Mouse (Mus musculus) hindbrain, embryonic 13.5 days (tissue): ENCODE results near the gene Dnttip1. TPM values are rescaled to one million over a fixed set of nuclear protein-coding genes. Genes with fewer than 3 reads are reported as not detected.

Source experiments
- ATAC-seq: fragments of 200-750 bp; cut with Nextera tagmentation; 2 replicates; pipeline ENCODE4 v1.8.0; 2017; ENCODE audit warnings: moderate TSS enrichment; ENCODE audit not compliant: low FRiP score
- H3K27ac ChIP-seq: fragments of 300-500 bp; sonication (generic); 2 replicates; pipeline ENCODE4 v1.5.1; 2015; ENCODE audit warnings: inconsistent platforms, mild to moderate bottlenecking, moderate library complexity
- H3K27me3 ChIP-seq: fragments of 300-500 bp; sonication (generic); 2 replicates; pipeline ENCODE4 v1.6.1; 2015; ENCODE audit warnings: mild to moderate bottlenecking, inconsistent platforms
- H3K36me3 ChIP-seq: fragments of 300-500 bp; sonication (generic); 2 replicates; pipeline ENCODE4 v1.6.1; 2015; ENCODE audit warnings: mild to moderate bottlenecking, inconsistent platforms
- H3K4me1 ChIP-seq: fragments of 300-500 bp; sonication (generic); replicated peaks from 2 replicates; pipeline ENCODE4 v1.6.1; 2015; ENCODE audit warnings: inconsistent platforms
- H3K4me2 ChIP-seq: fragments of 300-500 bp; sonication (generic); 2 replicates; pipeline ENCODE4 v1.6.1; 2015; ENCODE audit warnings: inconsistent platforms, mild to moderate bottlenecking, moderate library complexity
- H3K4me3 ChIP-seq: fragments of 300-500 bp; sonication (generic); 2 replicates; pipeline ENCODE4 v1.5.1; 2015; ENCODE audit warnings: mild to moderate bottlenecking, inconsistent platforms
- H3K9ac ChIP-seq: fragments of 300-500 bp; sonication (generic); 2 replicates; pipeline ENCODE4 v1.6.1; 2015; ENCODE audit warnings: mild to moderate bottlenecking, inconsistent platforms
- H3K9me3 ChIP-seq: fragments of 300-500 bp; sonication (generic); 2 replicates; pipeline ENCODE4 v1.6.1; 2016; ENCODE audit warnings: inconsistent platforms
- WGBS: fragments of 180-500 bp; shearing (Covaris S2); methylation state at CpG from one replicate; pipeline ENCODE4 v1.1.7; 2015; 5-methylcytosine and 5-hydroxymethylcytosine counted together
- polyA plus RNA-seq: library from polyadenylated mRNA; unstranded; fragments of >200 nt; fragmentation: Nextera tagmentation; extraction: Ambion mirVana; gene quantifications from 2 replicates; pipeline ENCODE4 v1.2.1, GENCODE M21; 2015

The Dnttip1 gene
- polyA plus RNA-seq, 1 experiment from 2014 or later = 72.3 TPM

DNA sequence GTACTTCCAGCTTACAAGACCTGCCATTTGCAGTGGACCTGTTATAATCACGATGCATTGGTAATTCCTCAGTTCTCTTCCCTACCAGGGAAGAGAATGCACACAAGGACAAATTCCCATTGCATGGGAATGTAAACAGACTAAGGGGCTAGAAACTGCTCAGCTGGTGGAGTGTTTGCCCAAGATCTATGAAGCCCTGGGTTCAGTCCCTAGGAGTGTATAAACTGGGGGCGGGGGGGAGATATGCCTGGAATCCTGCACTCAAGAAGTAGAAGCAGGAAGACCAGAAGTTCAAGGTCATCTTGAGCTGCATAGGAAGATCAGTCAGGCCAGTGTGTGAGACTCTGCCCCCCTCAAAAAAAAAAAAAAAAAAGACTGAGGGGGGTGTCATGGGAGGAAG is 12.5 kb upstream of the Dnttip1 start:
- H3K4me3 ChIP-seq = no peak overlapping the region
- no peaks in the 10 kb centered on the region for H3K36me3 ChIP-seq
- 89% methylated on average over 2 of the region's 2 CpGs for WGBS
- 0 out of 2 replicates have a peak, but pooled peaks cover 3% of the 10 kb centered on the region for H3K27me3 ChIP-seq
- H3K9ac ChIP-seq = no peak overlapping the region
- no peaks in the 10 kb centered on the region for H3K9me3 ChIP-seq
- ATAC-seq = no peak
- no peak overlapping the region for H3K4me2 ChIP-seq
- H3K4me1 ChIP-seq = no peaks in the 10 kb centered on the region
- H3K27ac ChIP-seq = no peak overlapping the region

DNA sequence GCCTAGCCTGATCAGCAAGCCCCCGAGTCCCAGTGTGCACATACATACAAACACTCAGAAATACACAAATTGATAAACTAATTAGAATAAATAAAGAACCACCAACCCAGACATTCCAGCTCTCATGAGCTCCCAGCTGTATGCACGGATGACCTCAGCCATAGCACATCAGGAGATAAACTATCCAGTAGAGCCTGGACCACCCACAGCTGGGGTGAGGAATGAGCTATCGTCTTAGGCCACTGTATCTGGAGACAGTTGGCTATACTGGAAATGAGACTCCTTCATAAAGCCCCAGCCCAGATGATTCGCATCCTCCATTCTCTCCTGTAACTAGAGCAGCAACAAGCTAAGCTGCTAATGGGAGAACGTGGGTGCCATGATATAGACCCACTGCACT is 10.9 kb upstream of the Dnttip1 start:
- 85% methylated on average over 5 of the region's 5 CpGs for WGBS
- no peak for ATAC-seq
- Histone ChIP-seq H3K9me3 (no peaks in the 10 kb centered on the region), H3K36me3 (no peaks in the 10 kb centered on the region), H3K27ac (no peak overlapping the region), H3K27me3 (0 out of 2 replicates have a peak, but pooled peaks cover 5% of the 10 kb centered on the region), H3K4me1 (no peaks in the 10 kb centered on the region), H3K4me3 (no peak overlapping the region), H3K4me2 (no peak overlapping the region), H3K9ac (no peak overlapping the region)

DNA sequence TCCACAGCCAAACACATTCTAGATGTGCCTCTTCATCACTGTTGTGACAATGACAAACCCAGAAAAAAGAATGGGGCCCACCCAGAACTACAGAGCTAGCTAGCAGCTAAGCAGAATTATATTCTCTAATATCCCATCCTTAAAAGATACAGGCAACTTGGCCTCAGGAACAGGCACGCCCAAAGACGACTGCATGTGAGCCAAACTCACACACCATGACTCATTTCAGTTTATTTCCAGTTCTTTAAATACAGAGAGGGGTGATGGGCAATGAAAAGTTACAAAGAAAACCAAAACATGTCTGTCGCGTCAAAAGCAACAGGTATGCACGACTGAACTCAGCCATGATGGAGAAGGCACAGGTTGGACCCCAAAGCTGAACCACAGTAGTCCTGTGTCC is 10.3 kb upstream of the Dnttip1 start:
- Histone ChIP-seq H3K9me3 (no peaks in the 10 kb centered on the region), H3K9ac (no peak overlapping the region), H3K4me2 (no peak overlapping the region), H3K27me3 (0 out of 2 replicates have a peak, but pooled peaks cover 5% of the 10 kb centered on the region), H3K36me3 (no peaks in the 10 kb centered on the region), H3K4me3 (no peak overlapping the region), H3K4me1 (no peaks in the 10 kb centered on the region), H3K27ac (no peak overlapping the region)
- no peak for ATAC-seq
- 96% methylated on average over 5 of the region's 5 CpGs for WGBS

DNA sequence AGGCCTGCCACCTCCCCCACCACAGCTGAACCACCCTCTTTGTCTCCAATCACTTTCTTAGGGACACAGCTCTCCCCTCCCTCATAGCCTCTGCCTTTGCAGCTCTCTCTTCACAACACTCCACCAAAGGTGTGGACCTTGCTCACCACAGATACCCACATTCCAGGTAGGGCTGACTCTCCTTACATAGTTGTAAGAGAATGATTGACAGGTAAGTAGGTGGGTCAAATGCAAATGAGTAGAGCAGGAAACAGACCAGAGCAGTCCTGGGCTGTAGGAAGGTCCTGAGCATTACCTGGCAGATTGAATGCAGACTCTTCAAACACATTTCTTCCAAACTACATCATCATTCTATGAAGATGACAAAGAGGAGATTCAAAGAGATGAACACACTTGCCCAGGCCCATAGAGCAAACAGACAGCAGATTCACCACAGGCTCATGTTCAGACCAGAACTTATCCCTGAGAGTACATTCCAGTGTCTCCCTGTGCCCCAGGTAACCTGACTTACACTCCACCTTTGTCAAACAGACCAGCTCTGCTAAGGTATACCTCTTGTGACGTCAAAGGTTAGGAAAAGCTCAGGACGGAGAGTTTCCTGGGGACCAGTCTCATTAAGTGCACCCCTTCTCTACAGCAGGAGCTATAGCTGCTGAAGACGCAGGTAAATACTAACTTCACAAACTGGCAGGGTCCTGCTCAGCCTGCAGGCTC is 8.2 kb upstream of the Dnttip1 start:
- ATAC-seq = no peak
- Histone ChIP-seq H3K27ac (no peak overlapping the region), H3K4me3 (no peak overlapping the region), H3K4me1 (no peaks in the 10 kb centered on the region), H3K27me3 (0 out of 2 replicates have a peak, but pooled peaks cover 5% of the 10 kb centered on the region), H3K4me2 (no peak overlapping the region), H3K9ac (no peak overlapping the region), H3K9me3 (no peaks in the 10 kb centered on the region), H3K36me3 (no peaks in the 10 kb centered on the region)
- WGBS = 80% methylated on average over 3 of the region's 3 CpGs

DNA sequence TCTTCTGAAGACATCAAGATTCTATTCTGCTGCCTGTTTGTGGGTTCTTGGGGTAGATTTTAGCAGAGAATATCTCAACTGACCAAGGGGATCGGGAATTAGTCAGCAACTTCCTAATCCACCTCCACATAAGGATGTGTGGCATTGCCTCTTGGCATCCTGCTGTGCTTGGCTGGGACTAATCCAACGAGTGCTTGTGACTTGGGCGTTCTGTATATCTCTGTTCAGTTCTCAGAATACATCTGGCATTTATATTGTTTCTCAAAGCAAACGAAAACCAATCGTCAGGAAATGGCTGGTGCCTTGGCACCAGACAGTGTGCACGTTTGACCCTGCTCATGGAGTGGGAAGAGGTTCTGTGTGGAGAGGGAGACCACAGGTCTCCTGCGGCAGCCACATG is 5.9 kb upstream of the Dnttip1 start:
- ATAC-seq = no peak
- H3K9ac ChIP-seq = no peak overlapping the region
- no peak overlapping the region for H3K4me3 ChIP-seq
- no peaks in the 10 kb centered on the region for H3K9me3 ChIP-seq
- 0 out of 2 replicates have a peak, but pooled peaks cover 9% of the 10 kb centered on the region for H3K27me3 ChIP-seq
- no peak overlapping the region for H3K27ac ChIP-seq
- H3K36me3 ChIP-seq = no peaks in the 10 kb centered on the region
- peaks cover under 1% of the 10 kb centered on the region for H3K4me1 ChIP-seq
- no peak overlapping the region for H3K4me2 ChIP-seq
- 82% methylated on average over 7 of the region's 7 CpGs for WGBS

DNA sequence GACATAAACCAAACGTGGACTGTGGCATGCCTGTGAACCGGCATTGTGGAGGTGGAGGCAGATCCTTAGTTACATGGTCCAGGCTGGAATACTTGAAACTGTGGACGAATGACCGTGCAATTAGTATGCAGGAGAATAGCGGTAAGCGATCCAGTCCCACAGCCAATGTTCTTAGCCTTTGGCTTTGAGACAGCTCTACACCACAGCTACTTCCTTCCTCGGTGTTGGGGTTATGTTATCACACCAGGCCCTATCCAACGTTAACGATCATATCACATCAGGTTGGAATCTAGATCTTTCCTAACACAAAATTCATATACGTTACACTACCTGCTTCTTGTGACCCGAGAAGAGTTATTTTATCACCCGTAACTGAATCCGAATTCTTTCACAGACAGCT is 796 bp upstream of the Dnttip1 start:
- Histone ChIP-seq H3K9ac (peak overlapping the region; percentile 95), H3K36me3 (peaks cover 24% of the 10 kb centered on the region), H3K4me3 (peak overlapping the region; percentile 93), H3K4me1 (peaks cover 36% of the 10 kb centered on the region), H3K27me3 (0 out of 2 replicates have a peak, but pooled peaks cover 4% of the 10 kb centered on the region), H3K4me2 (peak overlapping the region; percentile 96), H3K9me3 (no peaks in the 10 kb centered on the region), H3K27ac (no peak overlapping the region)
- ATAC-seq = no peak
- WGBS = 70% methylated on average over 13 of the region's 13 CpGs

DNA sequence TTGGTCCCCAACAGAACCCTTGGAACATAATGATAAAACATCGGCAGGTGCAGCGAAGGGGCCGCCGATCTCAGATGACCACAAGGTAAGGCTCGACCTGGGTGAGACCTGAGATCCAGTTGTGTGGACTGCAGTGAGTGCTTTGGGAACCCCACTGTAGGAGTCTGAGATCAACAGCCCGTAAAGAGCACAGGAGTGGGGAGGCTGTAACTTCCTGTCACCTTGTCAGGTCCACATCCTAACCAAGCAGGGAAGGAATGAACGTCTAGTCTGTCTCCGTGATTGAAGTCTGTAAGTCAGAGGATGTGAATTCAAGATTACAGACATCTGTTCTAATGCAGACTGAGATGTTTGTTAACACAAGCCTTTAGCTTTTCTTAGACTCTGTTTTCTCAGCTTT is 910 bp downstream of the Dnttip1 start:
- H3K27ac ChIP-seq = peak overlapping the region; percentile 78; the same call in 1 of the 2 replicates
- peak overlapping the region; percentile 93 for H3K4me3 ChIP-seq
- no peak for ATAC-seq
- H3K4me2 ChIP-seq = peak overlapping the region; percentile 96
- peak overlapping the region; percentile 95 for H3K9ac ChIP-seq
- H3K36me3 ChIP-seq = peaks cover 41% of the 10 kb centered on the region
- 58% methylated on average over 8 of the region's 8 CpGs for WGBS
- H3K9me3 ChIP-seq = no peaks in the 10 kb centered on the region
- peaks cover 36% of the 10 kb centered on the region for H3K4me1 ChIP-seq
- 0 out of 2 replicates have a peak, but pooled peaks cover 4% of the 10 kb centered on the region for H3K27me3 ChIP-seq

DNA sequence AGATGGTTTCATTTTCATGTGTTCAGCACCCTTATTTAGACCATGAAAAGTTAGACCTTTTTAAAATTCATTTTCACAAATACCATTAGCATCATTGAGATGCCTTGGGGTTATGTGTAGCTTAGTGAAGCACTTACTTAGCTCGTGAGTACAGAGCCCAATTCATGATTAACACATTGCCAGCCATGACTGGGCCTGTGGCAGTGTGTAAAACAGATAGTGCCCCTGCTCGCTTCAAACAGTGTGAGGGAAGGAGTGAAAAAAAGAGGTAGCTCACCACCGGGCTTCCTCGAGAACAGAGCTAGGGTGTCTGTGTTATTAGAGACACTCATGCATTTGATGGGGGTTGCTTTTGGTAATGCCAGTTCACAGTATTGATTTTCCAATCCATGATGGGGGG is 2.4 kb downstream of the Dnttip1 start:
- Histone ChIP-seq H3K4me1 (peaks cover 36% of the 10 kb centered on the region), H3K27ac (no peak overlapping the region), H3K27me3 (0 out of 2 replicates have a peak, but pooled peaks cover 3% of the 10 kb centered on the region), H3K4me3 (no peak overlapping the region), H3K4me2 (no peak overlapping the region), H3K9ac (no peak overlapping the region), H3K36me3 (peaks cover 55% of the 10 kb centered on the region), H3K9me3 (no peaks in the 10 kb centered on the region)
- WGBS = 79% methylated on average over 4 of the region's 4 CpGs
- no peak for ATAC-seq

DNA sequence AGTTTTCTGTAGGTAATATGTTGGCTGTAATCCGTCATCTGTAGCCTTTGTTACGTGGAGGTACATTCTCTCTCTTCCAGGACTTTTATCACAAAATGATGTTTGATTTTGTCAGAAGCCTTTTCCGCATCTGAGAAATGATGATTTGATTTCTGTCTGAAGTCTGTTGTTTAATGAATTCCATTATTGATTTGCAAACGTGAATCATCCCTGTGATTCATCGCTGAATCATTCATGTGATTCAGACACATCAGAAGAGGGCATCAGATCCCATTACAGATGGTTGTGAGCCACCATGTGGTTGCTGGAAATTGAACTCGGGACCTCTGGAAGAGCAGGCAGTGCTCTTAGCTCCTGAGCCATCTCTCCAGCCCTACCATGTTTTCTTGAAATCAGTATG is 3.2 kb downstream of the Dnttip1 start:
- no peak overlapping the region for H3K9ac ChIP-seq
- H3K9me3 ChIP-seq = no peaks in the 10 kb centered on the region
- WGBS = 88% methylated on average over 6 of the region's 6 CpGs
- H3K4me3 ChIP-seq = no peak overlapping the region
- H3K27ac ChIP-seq = no peak overlapping the region
- no peak for ATAC-seq
- H3K4me2 ChIP-seq = no peak overlapping the region
- peaks cover 62% of the 10 kb centered on the region for H3K36me3 ChIP-seq
- H3K27me3 ChIP-seq = no peaks in the 10 kb centered on the region
- H3K4me1 ChIP-seq = peaks cover 36% of the 10 kb centered on the region

DNA sequence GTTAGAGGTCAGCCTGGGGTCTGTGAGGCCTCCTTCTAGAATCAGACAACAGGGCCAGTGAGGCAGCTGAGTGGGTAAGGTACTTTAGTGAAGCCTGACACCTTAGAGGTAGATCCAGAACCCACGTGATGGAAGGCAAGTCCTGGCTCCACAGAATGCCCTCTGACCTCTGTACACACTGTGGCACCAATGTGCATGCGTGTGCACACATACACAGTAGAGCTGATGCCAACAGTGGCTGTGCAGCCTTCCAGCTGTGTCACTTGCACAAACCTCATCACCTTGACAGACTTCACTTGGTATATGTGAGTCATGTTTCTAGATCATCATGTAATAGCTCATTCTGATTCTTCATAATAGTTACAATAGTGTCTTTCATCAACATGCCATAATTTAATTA is 6.7 kb downstream of the Dnttip1 start:
- H3K27me3 ChIP-seq = no peaks in the 10 kb centered on the region
- no peaks in the 10 kb centered on the region for H3K9me3 ChIP-seq
- H3K9ac ChIP-seq = no peak overlapping the region
- H3K4me1 ChIP-seq = peaks cover 16% of the 10 kb centered on the region
- no peak overlapping the region for H3K4me2 ChIP-seq
- no peak for ATAC-seq
- 93% methylated on average over 2 of the region's 2 CpGs for whole genome bisulfite sequencing
- no peak overlapping the region for H3K27ac ChIP-seq
- peaks cover 94% of the 10 kb centered on the region for H3K36me3 ChIP-seq
- no peak overlapping the region for H3K4me3 ChIP-seq

DNA sequence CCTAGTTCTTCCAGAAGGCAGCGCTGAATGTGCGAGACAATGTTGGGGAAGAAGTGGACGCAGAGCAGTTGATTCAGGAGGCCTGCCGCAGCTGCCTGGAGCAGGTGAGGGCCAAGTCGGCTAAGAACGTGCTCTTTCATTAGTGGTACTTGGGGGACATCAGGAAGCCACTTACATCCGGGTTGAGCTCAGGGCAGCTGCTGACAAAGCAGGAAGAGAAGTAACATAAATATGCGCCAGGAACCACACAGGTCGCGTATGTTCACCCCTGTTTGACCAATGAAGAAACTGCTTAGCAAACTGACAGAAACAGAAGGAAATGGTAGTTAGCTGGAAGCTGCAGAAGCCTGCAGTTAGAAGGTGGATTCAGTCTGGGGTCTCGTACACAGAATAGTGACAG is 8.3 kb downstream of the Dnttip1 start:
- Histone ChIP-seq H3K27ac (no peak overlapping the region), H3K9ac (no peak overlapping the region), H3K4me2 (no peak overlapping the region), H3K36me3 (peaks cover 96% of the 10 kb centered on the region), H3K4me3 (no peak overlapping the region), H3K9me3 (no peaks in the 10 kb centered on the region), H3K27me3 (no peaks in the 10 kb centered on the region), H3K4me1 (peaks cover under 1% of the 10 kb centered on the region; the same call in 1 of the 2 replicates)
- no peak for ATAC-seq
- 89% methylated on average over 11 of the region's 11 CpGs for WGBS

DNA sequence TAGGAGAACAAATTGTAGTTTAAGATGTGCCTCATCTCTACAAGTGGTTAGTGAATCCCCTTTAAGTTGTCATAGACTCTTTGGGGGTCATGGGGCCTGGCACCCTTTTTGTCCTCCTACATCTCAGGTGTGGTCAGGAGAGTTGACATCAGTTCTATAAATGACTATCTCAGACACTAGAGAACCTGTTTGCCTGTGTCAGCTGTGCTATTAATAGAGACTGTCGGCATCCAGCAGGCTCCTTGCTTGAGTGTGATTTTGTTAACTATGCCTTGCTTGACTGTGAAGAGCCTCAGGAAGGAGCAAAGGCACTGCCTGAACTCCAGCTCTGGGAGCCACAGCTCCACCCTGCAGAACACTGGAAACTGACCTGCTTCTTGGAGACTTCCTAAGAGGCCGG is 9.0 kb downstream of the Dnttip1 start:
- Histone ChIP-seq H3K4me2 (no peak overlapping the region), H3K36me3 (peaks cover 99% of the 10 kb centered on the region), H3K27ac (no peak overlapping the region), H3K9me3 (no peaks in the 10 kb centered on the region), H3K9ac (no peak overlapping the region), H3K4me3 (no peak overlapping the region), H3K27me3 (no peaks in the 10 kb centered on the region), H3K4me1 (no peaks in the 10 kb centered on the region)
- ATAC-seq = no peak
- WGBS = 85% methylated on average over 2 of the region's 2 CpGs

DNA sequence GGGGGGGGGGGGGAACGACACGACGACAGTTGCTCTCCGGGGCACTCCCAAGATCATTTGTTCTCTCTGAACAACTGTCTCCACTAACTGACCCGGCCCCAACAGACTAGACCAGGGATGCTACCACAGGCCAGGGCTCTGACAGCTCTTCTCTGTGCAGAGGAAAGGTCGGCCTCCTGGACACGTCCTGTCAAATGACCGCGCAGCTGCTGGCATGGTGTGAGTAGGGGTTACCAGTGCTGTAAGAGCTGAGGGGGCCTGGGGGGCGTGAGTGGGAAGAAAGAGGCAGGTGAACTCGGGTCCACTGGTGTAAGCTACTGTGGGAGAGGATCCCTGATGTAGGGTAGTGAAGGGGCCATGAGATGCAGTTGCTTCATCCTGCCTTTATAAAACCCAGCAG is 12.1 kb downstream of the Dnttip1 start:
- WGBS = 93% methylated on average over 11 of the region's 11 CpGs
- Histone ChIP-seq H3K4me1 (no peaks in the 10 kb centered on the region), H3K27me3 (no peaks in the 10 kb centered on the region), H3K9me3 (no peaks in the 10 kb centered on the region), H3K4me2 (no peak overlapping the region), H3K36me3 (peaks cover 99% of the 10 kb centered on the region), H3K27ac (no peak overlapping the region), H3K4me3 (no peak overlapping the region), H3K9ac (no peak overlapping the region)
- no peak for ATAC-seq
